8 mouse cellular contexts compared by ENCODE assay signal in the genomic region with DNA sequence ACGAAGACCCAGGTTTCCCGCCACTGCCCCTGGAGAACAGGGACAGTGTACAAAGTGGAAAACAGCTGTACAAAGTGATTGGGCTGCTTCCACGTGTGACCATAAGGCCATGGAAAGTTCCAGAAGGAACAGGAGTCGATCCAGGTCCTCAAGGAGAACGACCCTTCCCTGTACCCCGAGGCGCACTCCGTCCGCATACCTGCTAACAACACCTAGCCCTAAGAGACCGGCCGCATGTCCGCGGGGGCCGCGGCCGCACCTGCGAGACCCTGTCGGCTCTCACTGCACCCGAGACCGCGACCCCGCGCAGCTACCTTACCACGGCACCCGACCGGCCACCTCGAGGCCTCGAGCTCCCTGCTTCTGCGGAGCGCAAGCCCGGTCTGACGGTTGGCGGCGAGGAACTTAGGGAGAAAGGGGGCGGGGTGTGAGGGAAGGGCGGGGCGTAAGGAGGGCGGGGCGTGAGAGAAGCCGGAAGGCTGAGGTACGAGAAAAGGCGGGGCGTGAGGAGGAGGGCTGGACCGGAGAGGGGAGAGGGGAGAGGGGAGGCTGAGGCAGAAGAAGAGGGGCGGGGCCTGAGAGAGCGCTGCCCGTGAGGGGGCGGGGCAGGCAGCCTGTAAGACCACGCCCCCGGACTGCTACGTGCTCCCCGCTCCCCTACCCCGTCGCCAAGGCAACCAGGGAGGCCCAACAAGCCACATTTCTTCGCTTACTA. TPM values are rescaled to one million over a fixed set of nuclear protein-coding genes. Genes with fewer than 3 reads are reported as not detected.
DNase-seq lines count a peak whose midpoint lies in the region; ATAC-seq lines count a peak whose summit lies in the region.

TSS of gene Ccdc158 (minus strand) at position 413 of the 715 bp plus-strand sequence.

- peak; percentile 54 for DNase-seq in T-cell, adult 2 months (ENCODE audit: low spot score)
- peak; percentile 23 to 58 for DNase-seq in gastrocnemius, adult 8-10 months (ENCODE audit: low spot score in 2 of 2)
- peak; percentile 78 for DNase-seq in induced T-regulatory cell, adult 2 months (ENCODE audit: low read depth)
- peak; percentile 66 to 69 for DNase-seq in left cerebral cortex, postnatal 14 days (ENCODE audit: low spot score in 2 of 2)
- DNase-seq in right cerebral cortex, adult 2 months (ENCODE audit: low spot score in 2 of 2) = peak; percentile 38 to 56
- peak; percentile 68 to 70 for DNase-seq in urinary bladder, adult 18-20 months (ENCODE audit: low spot score in 2 of 2)

- intact Hi-C loops in left cerebral cortex, postnatal 14 days (cut with DNase I) = loop anchor here (5.0 to 10.0 kb wide), 2 partner anchors 277 to 650 kb away; no protein-coding TSS in a partner anchor

- peak; percentile 86 for ATAC-seq in common myeloid progenitor, adult 5-6 weeks (replicated peaks; ENCODE audit: low read depth, poor library complexity, severe bottlenecking)
- peak; percentile 94 for ATAC-seq in megakaryocyte progenitor cell, adult 5-6 weeks (replicated peaks; ENCODE audit: poor library complexity)

RNA-seq across cellular contexts. Expression of gene Ccdc158, which starts in this region (rescaled TPM):
- 6.9 and 11.6 TPM in 2 replicates for total RNA-seq in common myeloid progenitor, adult 5-6 weeks (2017)
- total RNA-seq in gastrocnemius, adult 8-10 months (2022) = 1 to 10 TPM in 2 of 4 experiments, under 1 TPM in 2; 0.43 to 1.4 (median 0.86) TPM
- total RNA-seq in left cerebral cortex, postnatal 14 days (2021) = under 1 TPM; 0.21 to 0.55 TPM
- total RNA-seq in megakaryocyte progenitor cell, adult 5-6 weeks (2015) = 2.3 and 5.6 TPM in 2 replicates
- total RNA-seq in megakaryocyte progenitor cell, adult 5-6 weeks (2017) = 3.5 and 4.6 TPM in 2 replicates

Comparison
In these comparisons a context has a peak if more than half of its experiments do, and no peak if none do; other contexts are left out.
1. Peak in every context shown above with its lines: DNase-seq and ATAC-seq.
2. Peak in DNase-seq in left cerebral cortex, postnatal 14 days; RNA of the gene not detected or under 1 TPM.